Mouse (Mus musculus) midbrain, embryonic 11.5 days (tissue): ENCODE measurements at regions not wholly inside any gene's neighbourhood (a gene's known extent, or its start where the extent isn't known, plus 50 kb on each side); places are given as distances from the start of the nearest gene placed in this dataset.

Experiments
- ATAC-seq: fragments of 200-750 bp; cut with Nextera tagmentation; 2 replicates; pipeline ENCODE4 v1.8.0; 2017; ENCODE audit warnings: moderate TSS enrichment, moderate library complexity; ENCODE audit not compliant: low FRiP score
- DNase-seq: peaks from one replicate; pipeline ENCODE4 v3.0.0; 2015; ENCODE audit warnings: low spot score; ENCODE audit errors: missing footprints
- H3K27ac ChIP-seq: fragments of 300-500 bp; sonication (generic); 2 replicates; pipeline ENCODE4 v1.5.1; 2014; ENCODE audit warnings: low read depth, low read length
- H3K27me3 ChIP-seq: fragments of 300-500 bp; sonication (generic); 2 replicates; pipeline ENCODE4 v1.6.1; 2014; ENCODE audit warnings: mild to moderate bottlenecking, low read length, moderate library complexity, mixed read lengths; ENCODE audit not compliant: control insufficient read depth, insufficient read depth
- H3K36me3 ChIP-seq: fragments of 300-500 bp; sonication (generic); 2 replicates; pipeline ENCODE4 v1.6.1; 2014; ENCODE audit warnings: mild to moderate bottlenecking, low read length, moderate library complexity, mixed read lengths; ENCODE audit not compliant: control insufficient read depth, insufficient read depth
- H3K4me1 ChIP-seq: fragments of 300-500 bp; sonication (generic); 2 replicates; pipeline ENCODE4 v1.6.1; 2014; ENCODE audit warnings: low read length; ENCODE audit not compliant: control insufficient read depth, insufficient read depth
- H3K4me2 ChIP-seq: fragments of 300-500 bp; sonication (generic); 2 replicates; pipeline ENCODE4 v1.6.1; 2014; ENCODE audit warnings: mild to moderate bottlenecking, moderate library complexity
- H3K4me3 ChIP-seq: fragments of 300-500 bp; sonication (generic); 2 replicates; pipeline ENCODE4 v1.5.1; 2014; ENCODE audit warnings: low read depth, low read length
- H3K9ac ChIP-seq: fragments of 300-500 bp; sonication (generic); 2 replicates; pipeline ENCODE4 v1.6.1; 2014; ENCODE audit warnings: low read length
- H3K9me3 ChIP-seq: fragments of 300-500 bp; sonication (generic); 2 replicates; pipeline ENCODE4 v1.6.1; 2016; ENCODE audit warnings: low read length; ENCODE audit not compliant: control insufficient read depth
- WGBS: fragments of 180-500 bp; shearing (Covaris S2); extraction: QIAGEN DNeasy Blood & Tissue Kit; methylation state at CpG from one replicate; pipeline ENCODE4 v1.1.7; 2014; 5-methylcytosine and 5-hydroxymethylcytosine counted together

DNA sequence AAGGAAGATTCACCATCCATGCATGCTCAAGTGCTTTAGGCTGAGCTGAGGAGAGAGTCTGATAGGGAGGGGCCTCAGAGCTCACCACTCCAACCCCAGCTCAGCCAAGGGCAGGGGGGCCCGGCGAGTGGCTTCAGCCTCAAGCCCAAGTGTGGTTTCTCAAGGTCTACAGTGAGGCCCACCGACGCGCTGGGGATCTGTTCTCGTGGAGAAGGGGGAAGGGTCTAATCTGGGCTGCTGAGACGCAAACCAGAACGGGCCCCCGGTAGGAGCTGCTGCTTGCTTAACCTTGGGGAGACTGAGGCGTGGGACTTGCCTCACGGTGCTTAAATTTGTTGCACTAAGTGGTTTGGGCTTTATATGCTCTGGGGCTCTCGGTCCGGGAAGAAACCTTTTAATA, 70.9 kb downstream of the Asb1 start:
- H3K9ac ChIP-seq, result no peak overlapping the region
- H3K9me3 ChIP-seq, result no peaks in the 10 kb centered on the region
- no peak for DNase-seq
- no peak overlapping the region for H3K4me3 ChIP-seq
- no peaks in the 10 kb centered on the region for H3K36me3 ChIP-seq
- no peaks in the 10 kb centered on the region for H3K4me1 ChIP-seq
- 74% methylated on average over 13 of the region's 13 CpGs for WGBS
- no peak overlapping the region for H3K27ac ChIP-seq
- no peaks in the 10 kb centered on the region for H3K27me3 ChIP-seq
- no peak overlapping the region for H3K4me2 ChIP-seq
- ATAC-seq, result no peak

DNA sequence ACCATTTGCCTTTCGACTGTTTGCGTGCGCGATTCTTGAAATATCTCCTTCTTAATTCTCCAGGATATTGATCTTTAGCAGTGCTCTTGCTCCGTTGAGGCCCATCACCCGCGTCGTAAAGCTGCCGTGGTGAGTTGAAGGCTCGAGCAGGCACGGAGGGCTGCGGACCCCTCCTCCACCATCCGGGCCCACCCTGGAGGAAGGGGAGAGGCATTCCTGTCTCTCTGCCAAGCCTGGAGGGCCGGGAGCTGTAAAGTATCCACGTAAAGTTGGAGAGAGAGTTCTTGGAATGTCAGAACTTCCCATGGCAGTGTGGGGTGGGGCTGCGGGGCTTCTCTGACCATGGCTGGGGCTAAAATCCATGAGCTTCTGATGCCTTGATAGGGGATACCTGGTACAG, 71.3 kb downstream of the Asb1 start:
- DNase-seq, result no peak
- Histone ChIP-seq H3K27ac (no peak overlapping the region), H3K9ac (no peak overlapping the region), H3K27me3 (no peaks in the 10 kb centered on the region), H3K4me2 (no peak overlapping the region), H3K36me3 (no peaks in the 10 kb centered on the region), H3K4me1 (no peaks in the 10 kb centered on the region), H3K4me3 (no peak overlapping the region), H3K9me3 (no peaks in the 10 kb centered on the region)
- no peak for ATAC-seq
- WGBS, result 79% methylated on average over 16 of the region's 16 CpGs

DNA sequence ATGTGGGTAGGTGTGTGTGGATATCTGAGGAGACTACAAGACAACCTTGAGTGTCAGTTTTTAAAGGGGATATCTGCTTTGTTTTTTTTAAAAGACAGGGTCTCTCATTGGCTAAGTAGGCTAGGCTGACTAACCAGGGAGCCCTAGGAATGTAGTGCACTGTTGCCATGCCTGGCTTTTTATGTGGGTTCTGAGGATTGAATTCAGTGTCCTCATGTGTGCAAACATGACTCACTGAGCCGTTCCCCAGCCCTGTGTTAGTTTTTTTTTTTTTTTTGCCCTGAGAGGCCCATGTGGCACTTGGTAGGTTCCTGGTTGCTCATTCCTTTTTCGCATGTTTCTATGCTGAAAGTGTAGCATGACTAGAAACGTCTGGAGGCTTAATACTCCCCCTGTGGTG, 72.6 kb downstream of the Asb1 start:
- Histone ChIP-seq H3K4me1 (no peaks in the 10 kb centered on the region), H3K27me3 (no peaks in the 10 kb centered on the region), H3K9me3 (no peaks in the 10 kb centered on the region), H3K36me3 (no peaks in the 10 kb centered on the region), H3K4me3 (no peak overlapping the region), H3K9ac (no peak overlapping the region), H3K27ac (no peak overlapping the region), H3K4me2 (no peak overlapping the region)
- no peak for ATAC-seq
- 58% methylated on average over 3 of the region's 3 CpGs for WGBS
- no peak for DNase-seq

DNA sequence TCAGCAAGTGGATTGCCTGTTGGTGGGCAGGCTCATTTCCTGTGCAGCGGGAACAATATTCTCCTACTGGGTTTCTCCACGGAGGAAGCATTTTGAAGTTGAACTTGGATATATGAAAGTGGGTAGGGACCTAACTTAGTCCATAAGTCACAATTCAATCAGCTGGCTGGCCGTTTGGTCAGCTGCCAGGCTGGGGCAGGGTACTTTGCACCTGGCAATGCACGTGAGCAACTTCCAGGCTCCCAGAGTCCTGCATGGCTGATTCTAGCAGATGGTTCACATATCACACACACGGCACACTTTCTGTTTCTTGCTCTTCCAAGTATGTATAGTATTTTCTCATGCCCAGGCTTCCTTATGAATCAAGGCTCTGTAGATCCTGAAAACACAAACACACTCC, 75.1 kb downstream of the Asb1 start:
- WGBS, result 78% methylated on average over 5 of the region's 5 CpGs
- no peak for ATAC-seq

GRCm38 (mm10) chr1:91618527-91619135, 78.3 kb downstream of the Asb1 start:
- no peaks in the 10 kb centered on the region for H3K27me3 ChIP-seq
- no peak overlapping the region for H3K4me2 ChIP-seq
- ATAC-seq (no peak), DNase-seq (no peak)
- WGBS, result 88% methylated on average over 14 of the region's 14 CpGs
- no peak overlapping the region for H3K4me3 ChIP-seq
- H3K36me3 ChIP-seq, result no peaks in the 10 kb centered on the region
- H3K9me3 ChIP-seq, result no peaks in the 10 kb centered on the region
- H3K9ac ChIP-seq, result no peak overlapping the region
- no peaks in the 10 kb centered on the region for H3K4me1 ChIP-seq
- no peak overlapping the region for H3K27ac ChIP-seq

More for the DNA sequence above, 75.1 kb downstream of the Asb1 start:
- H3K4me3 ChIP-seq, result no peak overlapping the region
- H3K4me2 ChIP-seq, result no peak overlapping the region
- H3K9me3 ChIP-seq, result no peaks in the 10 kb centered on the region
- H3K4me1 ChIP-seq, result no peaks in the 10 kb centered on the region
- no peak overlapping the region for H3K27ac ChIP-seq
- H3K36me3 ChIP-seq, result no peaks in the 10 kb centered on the region
- no peak for DNase-seq
- H3K27me3 ChIP-seq, result no peaks in the 10 kb centered on the region
- H3K9ac ChIP-seq, result no peak overlapping the region

DNA sequence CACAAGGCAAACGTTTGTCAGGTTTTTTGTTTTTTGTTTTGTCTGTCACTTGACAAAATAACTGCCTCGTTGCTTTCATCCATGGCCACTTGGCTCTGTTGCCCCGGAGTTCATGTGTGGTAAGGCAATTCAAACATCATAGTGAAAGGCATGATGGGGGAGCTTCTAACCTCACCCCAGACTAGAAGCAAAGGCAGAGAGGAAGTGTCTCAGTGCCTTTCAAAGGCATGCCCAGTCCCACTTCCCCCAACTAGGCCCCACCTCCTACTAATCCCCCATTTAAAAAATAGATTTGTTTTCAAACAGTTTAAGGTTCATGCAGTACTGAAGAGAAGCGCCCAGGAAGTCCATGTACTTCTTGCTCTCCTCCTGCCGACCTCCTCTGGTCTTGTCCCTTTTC, 80.8 kb downstream of the Asb1 start:
- WGBS, result 88% methylated on average over 5 of the region's 5 CpGs
- no peak overlapping the region for H3K9ac ChIP-seq
- ATAC-seq, result no peak

GRCm38 (mm10) chr1:91622874-91623273, 82.5 kb downstream of the Asb1 start:
- WGBS, result 89% methylated on average over 5 of the region's 5 CpGs
- Histone ChIP-seq H3K36me3 (no peaks in the 10 kb centered on the region), H3K27ac (no peak overlapping the region), H3K9me3 (no peaks in the 10 kb centered on the region), H3K27me3 (no peaks in the 10 kb centered on the region), H3K4me2 (no peak overlapping the region), H3K9ac (no peak overlapping the region), H3K4me1 (no peaks in the 10 kb centered on the region), H3K4me3 (no peak overlapping the region)
- ATAC-seq (no peak), DNase-seq (no peak)

More for the DNA sequence above, 80.8 kb downstream of the Asb1 start:
- no peak for DNase-seq
- no peak overlapping the region for H3K27ac ChIP-seq
- no peaks in the 10 kb centered on the region for H3K9me3 ChIP-seq
- no peak overlapping the region for H3K4me3 ChIP-seq
- no peaks in the 10 kb centered on the region for H3K4me1 ChIP-seq
- H3K4me2 ChIP-seq, result no peak overlapping the region
- no peaks in the 10 kb centered on the region for H3K27me3 ChIP-seq
- no peaks in the 10 kb centered on the region for H3K36me3 ChIP-seq

DNA sequence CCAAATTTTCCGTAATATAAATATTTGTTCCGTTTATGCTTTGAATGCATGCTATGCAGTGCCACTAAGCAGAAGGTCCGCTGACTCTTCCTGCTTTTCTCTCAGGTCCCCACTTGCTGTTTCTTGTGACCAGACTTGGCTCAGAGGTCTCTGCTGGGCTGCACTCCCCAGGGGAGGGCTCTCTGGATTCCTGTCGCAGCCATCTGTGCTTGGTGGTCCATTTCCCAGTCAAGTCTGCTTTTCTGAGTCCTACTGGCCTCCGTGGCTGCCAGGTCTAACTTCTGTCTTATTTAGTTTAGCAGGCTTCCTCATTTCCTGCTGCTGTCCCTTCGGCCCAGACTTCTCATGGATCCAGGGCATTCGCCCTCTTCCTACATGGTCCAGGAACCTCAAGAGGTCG, 83.7 kb downstream of the Asb1 start:
- H3K36me3 ChIP-seq, result no peaks in the 10 kb centered on the region
- H3K4me3 ChIP-seq, result no peak overlapping the region
- WGBS, result 72% methylated on average over 8 of the region's 8 CpGs
- no peaks in the 10 kb centered on the region for H3K27me3 ChIP-seq
- H3K4me2 ChIP-seq, result no peak overlapping the region
- no peaks in the 10 kb centered on the region for H3K9me3 ChIP-seq
- H3K9ac ChIP-seq, result no peak overlapping the region
- DNase-seq, result peak; percentile 53
- ATAC-seq, result no peak
- H3K4me1 ChIP-seq, result no peaks in the 10 kb centered on the region
- H3K27ac ChIP-seq, result no peak overlapping the region

- Histone ChIP-seq H3K9ac (no peak overlapping the region), H3K4me1 (no peaks in the 10 kb centered on the region), H3K4me3 (no peak overlapping the region), H3K9me3 (no peaks in the 10 kb centered on the region), H3K27ac (no peak overlapping the region), H3K36me3 (no peaks in the 10 kb centered on the region), H3K4me2 (no peak overlapping the region), H3K27me3 (no peaks in the 10 kb centered on the region)
- ATAC-seq (no peak), DNase-seq (peak; percentile 81)
- WGBS, result 73% methylated on average over 11 of the region's 11 CpGs
These were observed 84.4 kb downstream of the Asb1 start for GRCm38 (mm10) chr1:91624531-91625300.
